Mouse (Mus musculus) bone marrow, adult 2 months (tissue): Measurements from ENCODE around the gene Aff3. TPM values are rescaled to one million over a fixed set of nuclear protein-coding genes. Genes with fewer than 3 reads are reported as not detected.

Experiments
- H3K27ac ChIP-seq: fragments of 200-500 bp; 2 replicates; pipeline ENCODE4 v1.5.1; 2012; ENCODE audit warnings: low read depth, mild to moderate bottlenecking, control low read depth, inconsistent platforms, low read length; ENCODE audit not compliant: control insufficient read depth, poor library complexity, insufficient read depth
- H3K4me1 ChIP-seq: fragments of 200-500 bp; 2 replicates; pipeline ENCODE4 v1.6.1; 2011; ENCODE audit warnings: low read length; ENCODE audit not compliant: control insufficient read depth, insufficient read depth
- H3K4me3 ChIP-seq: fragments of 200-500 bp; replicated peaks from 2 replicates; pipeline ENCODE3; 2011; ENCODE audit warnings: mild to moderate bottlenecking, low read depth, low read length, control low read depth; ENCODE audit not compliant: control insufficient read depth
- CTCF ChIP-seq: fragments of 200-500 bp; IDR thresholded peaks from 2 replicates; pipeline ENCODE4 v1.5.1; 2011; ENCODE audit warnings: low read length, control low read depth; ENCODE audit not compliant: control insufficient read depth, insufficient read depth
- POLR2A ChIP-seq: fragments of 200-500 bp; IDR thresholded peaks from 2 replicates; pipeline ENCODE4 v1.6.1; 2011; ENCODE audit warnings: low read depth, mild to moderate bottlenecking, control low read depth, low read length, borderline replicate concordance; ENCODE audit not compliant: control insufficient read depth
- WGBS: fragments of 180-500 bp; shearing (Covaris S2); methylation state at CpG from one replicate; pipeline ENCODE4 v1.1.7; 2018; 5-methylcytosine and 5-hydroxymethylcytosine counted together
- polyA plus RNA-seq: library from polyadenylated mRNA; stranded (reverse); fragments of >200 nt; gene quantifications from 2 replicates; pipeline ENCODE4 v1.2.4, GENCODE M21; 2011; ENCODE audit warnings: low replicate concordance; ENCODE audit not compliant: missing spikeins, insufficient read depth, insufficient read length

Gene Aff3
- polyA plus RNA-seq, 1 experiment: 21.5 TPM

GRCm38 (mm10) chr1:38252031-38252765 lies 412.6 kb downstream of the Aff3 start:
- no peak for TF ChIP-seq POLR2A
- TF ChIP-seq CTCF: no peak
- WGBS: 90% methylated on average over 19 of the region's 19 CpGs
- H3K4me3 ChIP-seq: no peak overlapping the region
- peaks cover 2% of the 10 kb centered on the region for H3K4me1 ChIP-seq
- H3K27ac ChIP-seq: no peak overlapping the region

DNA sequence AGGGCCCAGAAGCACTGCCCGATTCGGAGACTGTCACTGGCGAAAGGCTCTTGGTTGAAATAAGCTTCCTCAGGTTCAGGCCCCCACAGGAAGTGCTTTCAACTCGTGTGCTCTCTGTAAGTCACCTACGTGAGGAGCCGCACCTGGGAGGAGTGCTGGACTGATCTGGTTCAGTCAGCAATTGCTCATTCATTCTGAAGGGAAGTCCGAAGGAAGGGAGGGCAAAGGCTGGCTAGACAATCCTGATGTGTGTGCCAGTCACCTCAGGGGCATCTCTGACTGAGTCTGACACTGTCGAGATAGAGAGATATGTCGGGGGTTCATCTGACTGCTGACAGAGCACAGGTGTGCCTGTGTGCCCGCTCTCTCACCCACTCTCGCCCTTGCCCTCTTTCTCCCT lies 413.3 kb downstream of the Aff3 start:
- 76% methylated on average over 11 of the region's 11 CpGs for WGBS
- TF ChIP-seq CTCF (no peak), POLR2A (no peak)
- no peak overlapping the region for H3K27ac ChIP-seq
- peaks cover 2% of the 10 kb centered on the region for H3K4me1 ChIP-seq
- H3K4me3 ChIP-seq: no peak overlapping the region

DNA sequence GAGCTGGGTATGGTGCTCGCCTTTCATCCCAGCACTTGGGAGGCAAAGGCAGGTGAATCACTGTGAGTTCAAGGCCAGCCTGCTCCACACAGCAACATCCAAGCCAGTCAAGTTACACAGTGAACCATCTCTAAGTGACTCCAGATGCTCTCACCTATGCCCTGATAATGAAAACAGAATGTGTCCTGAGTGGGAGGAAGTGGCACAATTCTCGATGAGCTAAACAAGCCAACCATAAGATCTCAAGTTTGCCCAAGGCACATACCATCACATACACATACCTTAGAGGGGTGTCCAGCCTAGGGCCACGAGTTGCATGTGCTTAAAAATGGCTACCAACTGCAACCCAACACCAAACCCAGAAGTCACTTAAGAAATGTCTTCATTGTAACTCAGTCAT lies 414.5 kb downstream of the Aff3 start:
- TF ChIP-seq POLR2A (no peak), CTCF (no peak)
- 78% methylated on average over 3 of the region's 3 CpGs for WGBS
- peaks cover 2% of the 10 kb centered on the region for H3K4me1 ChIP-seq
- H3K4me3 ChIP-seq: no peak overlapping the region
- H3K27ac ChIP-seq: no peak overlapping the region

DNA sequence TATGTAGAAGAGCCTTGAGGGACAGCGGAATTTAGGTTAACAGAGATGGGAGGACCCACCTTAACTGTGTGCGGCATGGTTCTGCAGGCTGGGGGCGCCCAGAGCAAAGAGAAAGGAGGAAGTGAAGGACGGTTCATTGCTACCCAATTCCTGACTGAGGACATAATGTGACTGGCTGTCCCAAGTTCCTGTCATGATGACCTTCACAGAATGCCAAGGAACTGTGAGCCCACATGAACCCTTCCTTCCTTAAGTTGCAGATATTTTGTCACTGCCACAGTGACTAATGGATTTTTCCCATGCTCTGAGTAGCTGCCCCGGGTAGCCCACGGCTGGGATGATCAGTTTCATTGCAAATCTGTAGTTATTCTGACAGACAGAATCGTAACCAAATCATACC lies 415.2 kb downstream of the Aff3 start:
- Histone ChIP-seq H3K4me3 (no peak overlapping the region), H3K27ac (no peak overlapping the region), H3K4me1 (peaks cover 2% of the 10 kb centered on the region)
- no peak for TF ChIP-seq CTCF
- no peak for TF ChIP-seq POLR2A
- 53% methylated on average over 7 of the region's 7 CpGs for WGBS

- WGBS: 82% methylated on average over 9 of the region's 9 CpGs
- Histone ChIP-seq H3K27ac (no peak overlapping the region), H3K4me1 (no peaks in the 10 kb centered on the region; the same call in 1 of the 2 replicates), H3K4me3 (no peak overlapping the region)
- TF ChIP-seq CTCF (no peak), POLR2A (no peak)
Observed at GRCm38 (mm10) chr1:38248027-38248426, 416.7 kb downstream of the Aff3 start.

- Histone ChIP-seq H3K27ac (no peak overlapping the region), H3K4me1 (no peaks in the 10 kb centered on the region), H3K4me3 (no peak overlapping the region)
- 57% methylated on average over 4 of the region's 4 CpGs for WGBS
- no peak for TF ChIP-seq POLR2A
- no peak for TF ChIP-seq CTCF
Observed at GRCm38 (mm10) chr1:38242559-38242958, 422.2 kb downstream of the Aff3 start.

GRCm38 (mm10) chr1:38241801-38242200 lies 423.0 kb downstream of the Aff3 start:
- Histone ChIP-seq H3K4me1 (no peaks in the 10 kb centered on the region), H3K4me3 (no peak overlapping the region), H3K27ac (no peak overlapping the region)
- no peak for TF ChIP-seq POLR2A
- no peak for TF ChIP-seq CTCF
- 84% methylated on average over 4 of the region's 4 CpGs for WGBS

- Histone ChIP-seq H3K4me3 (no peak overlapping the region), H3K4me1 (no peaks in the 10 kb centered on the region), H3K27ac (no peak overlapping the region)
- WGBS: 82% methylated on average over 6 of the region's 6 CpGs
- TF ChIP-seq POLR2A (no peak), CTCF (no peak)
Observed at GRCm38 (mm10) chr1:38241221-38241666, 423.5 kb downstream of the Aff3 start.
